Comparison of ENCODE assay signal across 8 mouse cellular contexts in the genomic region with DNA sequence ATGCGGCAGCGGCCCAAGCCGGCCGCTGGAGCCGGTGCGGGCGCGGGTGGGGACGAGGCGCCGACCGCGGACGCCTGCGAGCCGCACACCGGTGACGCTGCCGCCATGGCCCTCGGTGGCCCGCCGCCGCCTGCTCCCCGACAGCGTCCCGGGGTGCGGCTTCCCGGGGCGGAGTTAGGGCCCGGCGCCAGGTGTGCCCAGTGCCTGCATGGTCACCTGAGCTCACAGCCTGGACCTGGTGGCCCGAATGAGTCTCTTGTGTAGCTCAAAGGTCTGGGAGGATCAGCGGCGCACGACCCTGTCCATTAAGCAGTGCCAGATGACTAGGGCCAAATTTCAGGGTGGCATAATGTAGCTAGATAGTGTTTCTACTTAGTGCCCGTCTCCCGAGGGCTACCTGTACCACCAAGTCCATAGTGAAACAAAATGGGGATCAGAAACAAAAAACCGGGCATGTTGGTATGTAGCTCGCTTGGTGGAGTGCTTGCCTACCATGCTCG. TPM values are rescaled to one million over a fixed set of nuclear protein-coding genes. Genes with fewer than 3 reads are reported as not detected.
DNase-seq lines count a peak whose midpoint lies in the region; ATAC-seq and TF ChIP-seq lines count a peak whose summit lies in the region.

A gene (minus strand): TSS at position 221 of the 500 bp plus-strand sequence.

- WGBS in embryonic facial prominence, embryonic 11.5 days: 10% methylated on average over 29 of the region's 40 CpGs
- WGBS in heart, embryonic 15.5 days: 8% methylated on average over 40 of the region's 40 CpGs
- WGBS in macrophage (ENCODE audit: missing documents): 10% methylated on average over 40 of the region's 40 CpGs
- 9% methylated on average over 40 of the region's 40 CpGs for WGBS in stomach, embryonic 14.5 days

- H3K4me1 ChIP-seq in embryonic facial prominence, embryonic 11.5 days (ENCODE audit: control insufficient read depth, insufficient read depth, low read length): peaks cover 3% of the 10 kb centered on the region; the same call in 1 of the 2 replicates
- H3K4me1 ChIP-seq in heart, embryonic 15.5 days (replicated peaks): peaks cover 22% of the 10 kb centered on the region
- 0 out of 2 replicates have a peak, but pooled peaks cover 6% of the 10 kb centered on the region for H3K4me1 ChIP-seq in stomach, embryonic 14.5 days (ENCODE audit: control insufficient read depth, insufficient read depth, low read length)

- no peak for TF ChIP-seq CTCF in left cerebral cortex, adult 2 months (IDR thresholded peaks at IDR 0.05)

- DNase-seq in left cerebral cortex, adult 2 months (ENCODE audit: extremely low spot score in 1 of 2, low spot score in 2 of 2): peak in 1 of 2 experiments; percentile 42
- no peak for DNase-seq in left cerebral cortex, postnatal 14 days (ENCODE audit: low spot score in 2 of 2)
- DNase-seq in embryonic facial prominence, embryonic 11.5 days (ENCODE audit: low spot score): no peak
- peak; percentile 88 to 94 for DNase-seq in kidney, postnatal 25 days
- no peak for DNase-seq in left cerebral cortex, adult 11 months (ENCODE audit: low spot score)

- H3K27ac ChIP-seq in left cerebral cortex, adult 2 months: peak within 1 kb of the TSS; percentile 66
- peak within 1 kb of the TSS; percentile 35; the same call in 1 of the 2 replicates for H3K27ac ChIP-seq in embryonic facial prominence, embryonic 11.5 days (replicated peaks; ENCODE audit: low read depth, low read length)
- H3K27ac ChIP-seq in heart, embryonic 15.5 days: peak within 1 kb of the TSS; percentile 57
- H3K27ac ChIP-seq in macrophage: no peak within 1 kb of the TSS
- H3K27ac ChIP-seq in stomach, embryonic 14.5 days (ENCODE audit: low read length): peak within 1 kb of the TSS; percentile 76

- ATAC-seq in embryonic facial prominence, embryonic 11.5 days (replicated peaks; ENCODE audit: insufficient number of reproducible peaks, low FRiP score, low TSS enrichment, low read depth): no peak
- no peak for ATAC-seq in heart, embryonic 15.5 days (replicated peaks; ENCODE audit: insufficient number of reproducible peaks, insufficient read depth, low FRiP score, low read depth)
- ATAC-seq in stomach, embryonic 14.5 days (ENCODE audit: insufficient number of reproducible peaks, insufficient read depth, low FRiP score, low read depth): peak; percentile 53; the same call in 1 of the 2 replicates

- H3K4me3 ChIP-seq in left cerebral cortex, adult 2 months: peak within 1 kb of the TSS; percentile 69
- H3K4me3 ChIP-seq in embryonic facial prominence, embryonic 11.5 days (ENCODE audit: low read depth, low read length): peak within 1 kb of the TSS; percentile 55
- peak within 1 kb of the TSS; percentile 63 for H3K4me3 ChIP-seq in heart, embryonic 15.5 days
- H3K4me3 ChIP-seq in macrophage (ENCODE audit: inconsistent target): peak within 1 kb of the TSS; percentile 22
- peak within 1 kb of the TSS; percentile 51 for H3K4me3 ChIP-seq in stomach, embryonic 14.5 days (ENCODE audit: low read depth, low read length)

- no peaks in the 10 kb centered on the region for H3K9me3 ChIP-seq in embryonic facial prominence, embryonic 11.5 days (replicated peaks; ENCODE audit: control insufficient read depth, low read length)
- no peaks in the 10 kb centered on the region for H3K9me3 ChIP-seq in heart, embryonic 15.5 days (replicated peaks)
- H3K9me3 ChIP-seq in stomach, embryonic 14.5 days (ENCODE audit: control insufficient read depth, low read depth, low read length): no peaks in the 10 kb centered on the region

- intact Hi-C loops in left cerebral cortex, adult 2 months (cut with DNase I): no loop called here
- intact Hi-C loops in left cerebral cortex, postnatal 14 days (cut with DNase I): no loop called here

- H3K79me2 ChIP-seq in macrophage (ENCODE audit: inconsistent target): peaks cover 18% of the 10 kb centered on the region

- peak within 1 kb of the TSS; percentile 83 for H3K4me2 ChIP-seq in embryonic facial prominence, embryonic 11.5 days (ENCODE audit: low read depth, low read length)
- H3K4me2 ChIP-seq in heart, embryonic 15.5 days: peak within 1 kb of the TSS; percentile 94
- peak within 1 kb of the TSS; percentile 68 for H3K4me2 ChIP-seq in stomach, embryonic 14.5 days (replicated peaks; ENCODE audit: low read depth, low read length)

- H3K36me3 ChIP-seq in embryonic facial prominence, embryonic 11.5 days (replicated peaks; ENCODE audit: control insufficient read depth, insufficient read depth, low read depth, low read length): peaks cover 1% of the 10 kb centered on the region
- peaks cover 6% of the 10 kb centered on the region for H3K36me3 ChIP-seq in heart, embryonic 15.5 days
- 0 out of 2 replicates have a peak, but pooled peaks cover 2% of the 10 kb centered on the region for H3K36me3 ChIP-seq in macrophage (ENCODE audit: inconsistent target)
- peaks cover 9% of the 10 kb centered on the region for H3K36me3 ChIP-seq in stomach, embryonic 14.5 days (ENCODE audit: control insufficient read depth, insufficient read depth, low read length)

- 0 out of 2 replicates have a peak, but pooled peaks cover 3% of the 10 kb centered on the region for H3K27me3 ChIP-seq in embryonic facial prominence, embryonic 11.5 days (ENCODE audit: control insufficient read depth, insufficient read depth, low read length)
- H3K27me3 ChIP-seq in heart, embryonic 15.5 days: no peaks in the 10 kb centered on the region
- H3K27me3 ChIP-seq in stomach, embryonic 14.5 days (ENCODE audit: control insufficient read depth, insufficient read depth, low read length): no peaks in the 10 kb centered on the region

- H3K9ac ChIP-seq in embryonic facial prominence, embryonic 11.5 days (replicated peaks; ENCODE audit: low read length): peak within 1 kb of the TSS; percentile 83
- H3K9ac ChIP-seq in heart, embryonic 15.5 days: peak within 1 kb of the TSS; percentile 78
- H3K9ac ChIP-seq in stomach, embryonic 14.5 days (replicated peaks; ENCODE audit: low read depth, low read length): peak within 1 kb of the TSS; percentile 76

RNA-seq across cellular contexts. Expression of the gene that starts here (rescaled TPM):
- total RNA-seq in left cerebral cortex, adult 2 months (2021): 1 to 10 TPM; 2.5 to 4.0 TPM
- 1 to 10 TPM; 2.7 to 4.4 TPM for total RNA-seq in left cerebral cortex, postnatal 14 days (2021)
- 1.3 and 1.4 TPM in 2 replicates for polyA plus RNA-seq in embryonic facial prominence, embryonic 11.5 days (2014; fragmentation: Nextera tagmentation; extraction: Ambion mirVana)
- 4.2 and 5.0 TPM in 2 replicates for polyA plus RNA-seq in heart, embryonic 15.5 days (2015; fragmentation: Nextera tagmentation; extraction: Ambion mirVana)
- 1 to 10 TPM in 2 of 26 experiments, under 1 TPM in 1, not detected in 23; 0.53 to 1.5 (median 1.2) TPM for total RNA-seq in macrophage (2018; cell fraction: chromatin; rRNA removed)
- 1 to 10 TPM in 8 of 26 experiments, under 1 TPM in 18; 0.22 to 1.8 (median 0.77) TPM for total RNA-seq in macrophage (2018; cell fraction: cytosol; rRNA removed)
- 1 to 10 TPM in 2 of 26 experiments, under 1 TPM in 7, not detected in 17; 0.39 to 1.4 (median 0.51) TPM for total RNA-seq in macrophage (2018; cell fraction: nucleus; rRNA removed)
- 0.67 to 1.6 TPM (median 0.70 TPM) in 3 replicates for polyA plus RNA-seq in macrophage (2018)
- polyA plus RNA-seq in stomach, embryonic 14.5 days (2014; fragmentation: Nextera tagmentation; extraction: Ambion mirVana): 8.7 and 10.6 TPM in 2 replicates

Comparison
In these comparisons a context has a peak if more than half of its experiments do, and no peak if none do; other contexts are left out.
1. DNase-seq: peak in kidney, postnatal 25 days (2 of 2); none in left cerebral cortex, postnatal 14 days (0 of 2), embryonic facial prominence, embryonic 11.5 days (single experiment) and left cerebral cortex, adult 11 months (single experiment).
2. Peak in every context shown above with its lines, with median percentiles within 50 percentile points of each other: H3K4me3 ChIP-seq, H3K4me2 ChIP-seq and H3K9ac ChIP-seq.